Mouse (Mus musculus): ENCODE results near the gene C6.

C6 gene

GRCm38 (mm10) chr15:4726830-4727310 is at the start of gene C6:
Gene C6, plus strand, starts transcription at chr15:4727175.
- DNase-seq = no peak

GRCm38 (mm10) chr15:4697604-4698003 is 29.4 kb upstream of the C6 start:
- no peak for DNase-seq

- DNase-seq = no peak
Measured at GRCm38 (mm10) chr15:4734150-4734549, 7.2 kb downstream of the C6 start.

- no peak for DNase-seq
Measured at GRCm38 (mm10) chr15:4734996-4735609, 8.1 kb downstream of the C6 start.

GRCm38 (mm10) chr15:4747656-4748055 is 20.7 kb downstream of the C6 start:
- no peak for DNase-seq

GRCm38 (mm10) chr15:4790378-4790777 is 63.4 kb downstream of the C6 start:
- DNase-seq = no peak

GRCm38 (mm10) chr15:4796861-4797260 is 69.9 kb downstream of the C6 start:
- DNase-seq = no peak

- no peak for DNase-seq
Measured at GRCm38 (mm10) chr15:4804256-4804655, 77.3 kb downstream of the C6 start.

GRCm38 (mm10) chr15:4808131-4808530 is 81.2 kb downstream of the C6 start:
- DNase-seq = peak; percentile 45 to 61

GRCm38 (mm10) chr15:4814976-4815375 is 88.0 kb downstream of the C6 start:
- DNase-seq = no peak

- peak; percentile 80 to 83 for DNase-seq
Measured at GRCm38 (mm10) chr15:4815711-4816110, 88.7 kb downstream of the C6 start.

- DNase-seq = no peak
Measured at GRCm38 (mm10) chr15:4816752-4817493, 89.9 kb downstream of the C6 start.

- DNase-seq = no peak
Measured at GRCm38 (mm10) chr15:4818437-4818836, 91.5 kb downstream of the C6 start.

- no peak for DNase-seq
Measured at GRCm38 (mm10) chr15:4821161-4821560, 94.2 kb downstream of the C6 start.

- DNase-seq = no peak
Measured at GRCm38 (mm10) chr15:4821824-4822223, 94.8 kb downstream of the C6 start.

GRCm38 (mm10) chr15:4827736-4828135 is 100.8 kb downstream of the C6 start:
- DNase-seq = no peak

- no peak for DNase-seq
Measured at GRCm38 (mm10) chr15:4836354-4836753, 109.4 kb downstream of the C6 start.

- DNase-seq = no peak
Measured at GRCm38 (mm10) chr15:4850015-4850414, 123.0 kb downstream of the C6 start.
